Mouse (Mus musculus): ENCODE measurements around the gene Tnfrsf1b. TPM values are rescaled to one million over a fixed set of nuclear protein-coding genes. Genes with fewer than 3 reads are reported as not detected.

The Tnfrsf1b gene
- total RNA-seq, 2 experiments from 2014 or later, result 2.4 to 2.9 TPM

DNA sequence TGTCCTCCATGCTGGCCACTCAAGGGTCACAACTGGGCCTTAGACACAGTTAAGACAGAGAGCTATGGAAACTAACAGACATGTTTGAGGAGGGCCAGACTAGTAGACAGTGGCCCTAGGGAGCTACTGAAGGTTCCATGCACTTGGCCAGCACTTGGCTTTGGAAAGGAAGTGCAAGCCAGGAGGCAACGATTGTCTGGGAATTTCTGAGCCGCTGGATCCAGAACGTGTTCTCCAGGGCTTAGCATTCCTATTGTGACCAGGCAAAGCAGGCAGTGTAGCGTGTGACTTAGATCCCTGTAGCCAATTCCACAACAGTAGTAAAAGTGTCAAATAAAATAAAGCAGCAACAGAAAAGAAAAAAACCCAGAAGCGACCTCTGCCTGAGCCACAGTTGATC, 14.1 kb upstream of the Tnfrsf1b start:
- intact Hi-C loops (cut with DNase I), result no loop called here
- no peak for DNase-seq

DNA sequence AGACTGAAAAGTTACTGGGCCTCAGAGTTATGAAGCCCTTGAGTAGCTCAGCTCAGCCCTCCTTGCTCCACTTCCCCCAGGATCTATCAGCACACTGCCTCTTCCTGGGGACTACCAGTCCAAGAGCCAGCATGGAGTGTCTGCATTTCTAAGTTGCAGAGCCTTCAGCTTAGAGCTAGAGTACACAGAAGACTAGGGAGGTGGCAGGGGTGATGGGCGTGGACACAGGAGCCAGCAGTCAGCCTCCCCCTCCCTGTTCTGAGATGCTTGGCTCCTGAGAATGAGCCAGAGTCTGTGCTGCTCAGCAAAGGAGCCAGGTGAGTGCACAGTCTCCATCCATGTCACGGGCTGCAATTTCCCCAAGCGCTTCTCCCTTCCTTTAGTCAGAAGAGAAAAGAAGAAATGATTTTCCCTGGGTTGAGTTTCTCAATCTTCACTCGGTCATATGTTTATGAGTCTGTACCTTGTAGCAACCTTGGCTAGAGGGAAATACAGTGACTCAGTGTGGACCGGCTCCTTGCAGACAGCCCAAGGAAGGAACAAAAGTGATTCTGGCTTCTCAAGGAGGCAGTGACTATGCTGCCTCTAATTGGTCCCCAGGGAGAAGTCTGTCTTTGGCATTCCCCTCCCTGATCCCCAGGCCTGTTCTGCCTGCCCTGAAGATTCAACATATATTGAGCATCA, 11.2 kb upstream of the Tnfrsf1b start:
- intact Hi-C loops (cut with DNase I), result no loop called here
- DNase-seq, result no peak

DNA sequence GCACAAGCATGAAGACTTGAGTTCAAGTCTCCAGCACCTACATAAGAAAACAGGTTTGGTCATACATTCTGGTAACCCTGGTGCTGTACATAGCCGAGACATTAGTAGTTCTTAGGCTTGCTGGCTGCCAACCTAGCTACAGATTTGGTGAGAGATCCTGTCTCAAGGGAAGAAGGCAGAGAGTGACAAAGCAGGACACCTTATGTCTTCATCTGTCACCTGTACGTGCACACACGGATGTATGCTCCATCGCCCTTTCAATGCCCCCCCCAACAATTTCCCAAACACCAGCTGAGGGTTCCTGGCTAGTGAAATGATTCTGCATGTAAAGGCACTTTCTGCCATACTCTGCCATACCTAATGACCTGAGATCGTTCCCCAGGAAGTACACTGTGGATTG, 9.5 kb upstream of the Tnfrsf1b start:
- no peak for DNase-seq
- intact Hi-C loops (cut with DNase I), result no loop called here

DNA sequence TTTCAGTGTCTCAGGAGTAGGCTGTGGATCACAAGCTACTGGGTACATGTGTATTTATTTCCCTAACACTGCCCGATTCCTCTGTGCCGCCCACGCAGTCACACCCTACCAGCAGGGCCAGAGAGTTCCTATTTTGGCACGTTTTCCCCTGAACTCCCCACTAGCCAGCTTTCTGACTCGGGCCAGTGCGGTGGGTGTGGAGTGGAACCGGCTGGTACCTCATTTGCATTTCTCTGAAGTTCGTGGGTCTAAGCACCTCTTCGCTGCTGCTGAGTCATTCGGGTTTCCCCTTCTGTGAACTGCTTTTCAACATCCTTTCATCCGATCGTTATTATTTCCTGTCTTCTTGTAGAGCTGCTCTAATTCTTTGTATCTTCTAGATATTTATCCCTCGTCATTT, 7.7 kb upstream of the Tnfrsf1b start:
- intact Hi-C loops (cut with DNase I), result no loop called here
- no peak for DNase-seq

DNA sequence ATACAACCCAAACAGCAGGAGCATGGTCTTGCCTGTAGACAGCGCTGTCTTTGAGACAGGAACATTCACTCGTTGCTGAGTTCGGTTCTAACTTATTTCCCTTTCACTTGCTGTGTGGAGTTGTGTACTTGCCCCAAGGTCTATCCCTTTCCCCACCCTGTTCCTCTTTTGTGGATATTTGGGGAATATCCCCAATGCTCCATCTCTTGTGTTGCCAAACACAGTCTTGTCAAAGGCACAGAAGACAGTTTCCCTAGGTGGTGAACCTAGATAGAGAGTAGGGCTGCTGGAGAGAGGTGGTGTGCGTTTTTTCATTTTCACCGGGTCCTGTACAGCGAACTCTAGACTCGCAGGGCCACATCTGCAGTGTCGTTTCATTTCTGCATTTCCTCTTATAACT, 5.9 kb upstream of the Tnfrsf1b start:
- intact Hi-C loops (cut with DNase I), result no loop called here
- DNase-seq, result no peak

DNA sequence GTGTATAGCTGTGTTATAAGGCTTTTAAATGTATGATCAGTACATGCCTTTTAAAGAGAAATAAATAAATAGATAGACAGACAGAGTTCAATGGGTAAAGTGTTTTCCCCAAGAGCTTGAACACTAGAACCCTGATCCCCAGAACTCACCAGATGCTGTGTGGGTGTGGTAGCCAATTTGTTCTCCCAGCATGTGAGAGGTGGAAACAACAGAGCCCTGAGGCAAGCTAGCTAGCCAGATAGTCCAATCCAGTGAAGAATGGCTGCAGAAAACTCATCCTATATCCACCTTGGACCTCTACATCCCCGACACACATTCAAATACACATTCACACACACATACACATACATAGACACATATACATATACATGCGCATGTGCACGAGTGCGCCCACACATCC, 4.9 kb upstream of the Tnfrsf1b start:
- no peak for DNase-seq

DNA sequence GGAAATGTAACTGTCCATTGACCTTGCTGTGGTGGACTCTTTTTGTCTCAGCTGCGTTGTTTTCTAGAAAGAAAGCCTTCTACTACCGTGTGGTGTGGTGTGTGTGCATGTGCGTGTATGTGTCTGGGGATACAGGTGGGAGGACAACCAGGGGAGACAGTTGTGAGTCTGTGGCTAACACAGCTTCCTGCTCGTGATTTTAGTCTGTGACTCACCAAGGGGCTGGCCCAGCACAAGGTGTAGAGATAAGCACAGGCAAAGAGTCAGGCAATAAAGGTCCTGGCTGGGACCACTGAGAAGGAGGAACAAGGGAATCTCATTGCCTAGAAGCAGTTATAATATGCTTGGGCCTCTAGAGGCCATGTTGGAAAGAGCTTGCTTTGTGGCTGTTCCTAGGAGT, 3.3 kb upstream of the Tnfrsf1b start:
- no peak for DNase-seq
- intact Hi-C loops (cut with DNase I), result no loop called here

More for the DNA sequence above, 4.9 kb upstream of the Tnfrsf1b start:
- intact Hi-C loops (cut with DNase I), result no loop called here

DNA sequence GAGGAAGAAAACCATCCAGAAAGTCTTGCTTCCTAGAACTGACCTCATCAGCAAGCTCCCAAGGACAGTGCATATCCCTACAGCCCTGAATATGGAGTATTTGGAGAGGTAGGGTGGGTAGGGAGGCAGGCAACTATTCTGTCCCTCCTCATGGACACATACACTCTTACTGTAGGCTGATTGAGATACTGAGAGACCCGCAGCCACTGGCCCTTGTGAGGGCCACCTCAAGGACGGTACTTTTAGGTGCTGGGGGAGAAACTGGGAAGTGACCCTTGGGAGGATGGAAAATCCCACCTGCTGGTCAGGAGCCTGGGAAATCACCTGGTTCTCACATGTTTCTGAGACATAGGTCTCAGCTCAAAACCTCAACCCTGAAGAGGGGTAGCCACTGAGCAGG, 886 bp upstream of the Tnfrsf1b start:
- intact Hi-C loops (cut with DNase I), result no loop called here
- DNase-seq, result no peak

DNA sequence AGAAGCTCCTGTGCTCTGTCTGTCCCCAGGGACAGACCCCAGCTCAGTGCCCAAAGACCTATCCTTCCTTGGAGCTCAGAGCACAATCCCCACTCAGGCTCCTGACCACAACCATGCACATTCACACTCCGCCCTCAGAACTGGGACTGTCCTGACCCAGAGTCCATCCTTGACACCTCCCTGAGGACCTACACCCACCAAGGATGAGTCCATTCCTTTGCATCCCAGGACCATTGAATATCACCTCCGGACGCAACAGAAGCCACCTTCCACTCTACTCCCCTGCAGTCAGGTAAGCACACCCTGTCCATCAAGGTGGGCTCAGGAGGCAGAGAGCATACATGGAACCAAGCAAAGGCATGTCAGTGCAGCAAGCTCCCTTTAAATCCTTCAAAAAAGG, 1.1 kb downstream of the Tnfrsf1b start:
- intact Hi-C loops (cut with DNase I), result no loop called here
- DNase-seq, result no peak

DNA sequence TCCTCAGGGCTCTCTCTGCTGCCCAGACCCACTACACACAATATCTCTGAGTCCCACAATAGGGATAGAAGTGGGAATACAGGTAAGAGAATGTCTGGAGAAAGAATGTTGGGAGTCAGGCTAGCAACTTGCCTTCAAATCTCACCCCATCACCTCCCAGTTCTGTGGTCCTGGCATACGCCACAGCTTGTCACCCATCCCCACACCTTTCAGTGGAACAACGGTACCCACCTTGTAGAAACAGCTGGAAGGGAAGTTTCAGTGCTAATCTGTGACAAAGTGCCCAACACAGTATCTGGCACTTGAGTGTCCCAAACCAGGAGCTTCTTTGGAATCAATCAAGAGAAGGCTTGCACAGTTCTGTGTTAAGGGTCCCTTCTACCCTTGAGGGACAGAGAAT, 2.0 kb downstream of the Tnfrsf1b start:
- intact Hi-C loops (cut with DNase I), result no loop called here
- no peak for DNase-seq

DNA sequence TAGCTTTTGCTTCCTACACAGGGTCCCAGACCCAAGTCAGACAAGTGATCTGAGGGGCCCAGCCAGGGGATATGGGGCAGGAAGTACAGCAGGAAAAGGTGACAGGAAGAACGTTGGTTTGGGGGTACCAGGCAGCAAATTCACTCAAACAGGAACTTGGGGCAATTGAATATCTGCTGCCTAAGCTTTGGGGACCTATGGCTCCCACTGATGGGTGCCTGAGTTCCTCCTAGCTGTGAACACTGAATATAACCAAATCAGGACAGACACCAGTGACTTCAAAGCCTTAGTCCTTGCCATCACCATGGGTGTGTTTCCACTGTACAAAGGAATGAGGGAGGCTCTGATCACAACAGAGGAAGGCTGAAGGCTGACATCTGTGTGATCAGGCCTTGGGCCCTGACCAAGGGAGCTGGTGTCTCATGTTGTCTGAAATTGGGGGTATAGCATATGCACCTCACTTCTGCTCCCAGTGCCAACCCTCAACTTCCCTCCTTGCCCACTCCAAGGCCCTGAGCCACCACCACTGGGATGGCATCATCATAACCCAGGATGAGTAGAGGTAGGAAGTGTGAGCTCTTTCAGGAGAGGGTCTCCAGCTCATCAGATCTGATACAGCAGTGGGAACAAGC, 3.8 kb downstream of the Tnfrsf1b start:
- DNase-seq, result no peak
- intact Hi-C loops (cut with DNase I), result no loop called here

DNA sequence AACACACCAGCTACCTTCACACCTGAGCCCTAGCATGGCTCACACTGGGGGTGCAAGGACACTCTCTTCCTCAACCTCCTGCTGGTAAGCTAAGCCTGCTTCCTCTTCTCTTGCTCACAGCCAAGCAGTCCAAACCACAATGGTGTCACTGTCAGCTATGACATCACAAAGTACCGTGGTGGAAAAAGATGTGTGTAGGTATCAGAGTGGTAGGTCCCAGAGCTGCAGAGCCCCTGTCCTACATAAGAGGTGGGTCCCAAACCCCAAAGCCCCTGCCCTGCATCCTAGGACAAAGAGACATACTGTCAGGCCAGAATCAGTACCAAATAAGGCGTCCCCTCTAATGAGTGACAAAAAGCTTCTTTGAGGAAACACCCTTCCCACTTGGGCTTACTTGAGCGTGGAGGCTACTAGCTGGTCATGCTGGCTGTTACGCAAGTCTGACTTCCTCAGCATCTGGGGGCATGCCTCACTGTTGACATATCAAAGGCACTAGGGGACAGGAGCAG, 5.9 kb downstream of the Tnfrsf1b start:
- no peak for DNase-seq
- intact Hi-C loops (cut with DNase I), result no loop called here

DNA sequence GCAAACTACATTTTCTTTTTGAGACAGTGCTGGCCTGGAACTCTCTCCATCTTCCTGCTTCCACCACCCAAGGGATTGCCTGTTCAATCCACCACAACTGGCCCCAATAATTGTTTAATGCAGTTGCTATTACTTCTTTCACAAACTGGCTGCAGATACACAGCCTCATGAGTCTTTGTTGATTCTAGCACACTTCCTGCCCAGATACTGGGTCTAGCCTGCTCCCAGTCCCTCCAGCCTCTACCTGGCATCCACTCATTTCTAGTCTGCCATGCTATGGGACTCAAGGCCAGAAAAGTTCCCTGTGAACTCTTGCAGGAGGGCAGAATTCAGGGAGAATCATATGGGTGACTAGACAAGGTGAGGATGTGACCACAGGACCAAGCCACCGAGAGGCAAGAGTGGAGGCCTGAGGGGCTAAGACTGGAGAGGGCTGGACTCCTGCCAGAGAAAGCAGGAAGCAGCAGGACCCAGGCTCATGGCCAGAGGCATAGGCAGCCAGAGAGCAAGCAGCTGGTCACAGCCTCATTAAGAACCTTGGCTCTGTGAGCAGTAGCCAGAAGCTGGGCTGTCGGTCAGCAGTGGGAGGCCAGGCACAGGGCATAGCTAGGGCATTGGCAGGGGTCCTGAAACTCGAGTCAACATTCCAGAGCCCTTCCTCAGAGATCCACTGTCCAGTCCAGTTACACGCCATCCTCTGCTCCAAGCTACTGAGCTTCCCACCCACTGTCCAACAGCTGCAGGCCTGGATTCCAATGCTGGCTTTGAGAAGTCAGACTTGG, 7.4 kb downstream of the Tnfrsf1b start:
- intact Hi-C loops (cut with DNase I), result no loop called here
- DNase-seq, result peak; percentile 86

DNA sequence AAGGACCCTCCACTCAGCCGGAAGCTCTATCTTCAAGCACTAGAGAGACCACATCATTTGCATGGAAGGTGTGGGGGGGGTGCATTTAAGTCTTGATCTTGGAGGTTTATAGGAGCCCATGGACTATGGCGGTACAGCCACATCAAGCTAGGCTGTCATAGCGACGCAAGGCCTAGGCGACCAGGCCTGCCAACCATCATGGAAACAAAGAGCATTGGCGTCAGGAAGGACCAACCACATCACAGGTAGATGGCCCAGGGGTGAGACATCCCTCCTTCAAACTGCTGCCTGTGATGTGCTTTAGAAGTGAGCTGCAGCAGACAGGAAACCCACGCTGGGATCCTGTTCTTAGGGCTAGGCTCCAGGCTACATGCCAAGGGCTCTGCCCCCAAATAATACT, 10.6 kb downstream of the Tnfrsf1b start:
- intact Hi-C loops (cut with DNase I), result no loop called here
- DNase-seq, result no peak

DNA sequence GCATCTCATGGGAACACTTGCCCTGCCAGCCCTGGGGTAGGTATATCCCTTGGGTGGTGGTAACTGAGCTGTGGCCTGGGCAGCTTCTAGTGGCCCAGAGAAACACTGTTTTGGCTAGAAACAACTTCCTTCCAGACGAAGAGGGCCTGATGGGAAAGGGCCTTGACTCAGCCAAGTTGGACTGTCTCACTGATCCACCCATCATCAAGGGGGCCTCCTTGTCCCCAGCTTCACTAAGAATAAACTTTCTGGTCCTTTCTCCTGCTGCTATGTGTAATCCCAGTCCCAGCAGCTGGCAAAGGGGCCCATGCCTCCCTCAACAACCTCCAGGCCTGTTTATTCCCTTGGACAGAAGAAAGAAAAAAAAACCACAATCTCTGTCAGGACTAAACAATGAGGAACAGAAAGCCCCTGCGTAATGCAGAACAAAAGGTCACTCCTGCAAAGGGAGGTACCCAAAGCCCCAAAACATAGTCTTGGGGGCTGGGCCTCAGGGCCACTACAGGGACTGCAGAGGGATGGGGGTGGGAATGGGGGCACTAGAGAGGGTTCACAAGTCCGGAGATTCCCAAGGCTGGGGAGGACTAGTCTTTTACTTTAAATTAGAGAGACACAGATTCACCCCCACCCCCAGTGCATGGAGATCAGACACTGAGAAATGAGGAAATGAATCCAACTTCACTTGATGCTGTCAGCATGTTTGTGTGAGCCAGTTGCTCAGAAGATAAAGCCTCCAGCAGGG, 13.0 kb downstream of the Tnfrsf1b start:
- intact Hi-C loops (cut with DNase I), result no loop called here
- no peak for DNase-seq

DNA sequence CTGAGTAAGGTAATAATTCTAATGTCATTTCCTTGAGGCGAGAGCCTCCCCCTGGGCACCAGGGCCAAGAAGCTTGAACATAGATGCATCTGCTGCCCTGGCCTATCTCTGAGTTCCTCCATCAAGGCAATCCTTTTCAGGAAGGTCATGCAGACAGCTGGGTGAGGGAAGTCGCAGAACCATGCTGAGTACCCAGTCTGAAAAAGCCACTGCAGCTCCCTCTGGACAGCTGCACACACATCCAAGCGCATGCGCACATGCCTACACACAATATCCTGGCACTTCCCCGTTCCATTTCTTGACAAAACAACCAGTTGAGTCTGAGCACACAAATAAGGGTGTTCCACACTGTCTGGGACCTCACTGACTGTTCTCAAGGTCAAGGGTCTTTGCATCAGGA, 14.9 kb downstream of the Tnfrsf1b start:
- intact Hi-C loops (cut with DNase I), result no loop called here
- DNase-seq, result no peak

DNA sequence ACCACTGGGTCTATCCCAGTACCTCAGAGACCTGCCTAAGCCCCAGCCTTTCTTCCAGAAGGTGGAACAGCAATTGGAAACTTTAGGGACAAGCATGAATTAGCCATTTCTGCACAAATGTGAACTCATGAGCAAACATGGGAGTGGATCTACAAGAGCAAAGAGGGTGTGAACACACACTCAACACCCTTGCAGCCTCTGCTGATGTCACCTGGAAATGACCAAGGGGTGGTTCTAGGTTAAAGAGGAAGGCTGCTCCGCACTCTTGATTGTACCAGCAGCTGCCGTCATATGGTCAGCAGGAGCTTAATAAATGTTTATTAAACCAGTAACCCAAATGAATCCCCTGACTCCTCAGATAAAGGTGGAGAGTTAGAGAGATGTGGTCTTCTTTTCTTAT, 16.0 kb downstream of the Tnfrsf1b start:
- intact Hi-C loops (cut with DNase I), result no loop called here
- no peak for DNase-seq

DNA sequence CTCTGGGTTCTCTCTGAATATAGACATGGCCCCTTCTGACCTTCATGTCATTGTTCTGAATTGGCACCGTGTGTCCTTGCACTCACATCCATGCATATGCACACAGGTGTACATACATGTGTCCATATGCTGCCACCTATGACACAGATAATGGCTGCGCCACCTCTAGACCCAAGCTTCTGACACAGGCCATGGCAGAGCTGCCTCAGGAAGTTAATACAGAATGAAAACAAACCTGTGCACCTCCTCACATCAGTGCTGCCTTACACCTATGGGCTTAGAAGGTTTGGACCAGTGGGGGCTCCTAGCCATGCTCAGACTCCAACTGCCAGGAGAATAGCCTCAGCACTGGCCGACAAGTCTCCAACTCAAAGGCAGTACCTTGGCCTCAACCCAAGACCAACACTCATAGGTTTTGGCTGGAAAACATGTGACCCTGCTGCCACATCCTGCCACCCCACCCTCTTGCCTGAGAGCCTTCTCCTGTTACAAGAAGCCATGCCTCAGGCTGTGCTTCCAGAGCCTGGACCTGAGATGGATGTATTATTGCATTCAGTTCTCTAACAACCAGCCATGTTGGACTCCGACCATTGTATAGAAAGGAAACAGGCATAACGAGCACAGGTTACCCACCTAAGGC, 17.0 kb downstream of the Tnfrsf1b start:
- DNase-seq, result no peak
- intact Hi-C loops (cut with DNase I), result no loop called here

DNA sequence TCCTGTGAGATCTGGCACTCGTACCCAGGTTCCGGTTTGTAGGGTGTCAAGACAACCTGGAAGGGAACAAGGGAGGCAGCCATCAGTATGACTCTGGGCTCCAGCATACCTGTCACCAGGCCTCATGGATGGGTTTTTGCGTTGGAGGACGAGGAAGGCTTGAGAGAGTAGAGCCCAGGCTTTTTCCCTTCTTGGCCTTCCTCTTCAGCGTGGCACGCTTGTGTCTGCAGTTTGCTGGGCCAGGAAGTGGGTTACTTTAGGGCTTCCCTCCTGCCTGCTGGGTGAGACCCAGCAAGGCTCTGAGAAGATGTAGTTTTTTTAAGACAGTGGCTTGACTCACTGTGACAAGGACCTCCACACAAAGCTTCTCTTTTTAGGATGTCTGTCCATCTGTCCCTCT, 17.6 kb downstream of the Tnfrsf1b start:
- no peak for DNase-seq
- intact Hi-C loops (cut with DNase I), result no loop called here

DNA sequence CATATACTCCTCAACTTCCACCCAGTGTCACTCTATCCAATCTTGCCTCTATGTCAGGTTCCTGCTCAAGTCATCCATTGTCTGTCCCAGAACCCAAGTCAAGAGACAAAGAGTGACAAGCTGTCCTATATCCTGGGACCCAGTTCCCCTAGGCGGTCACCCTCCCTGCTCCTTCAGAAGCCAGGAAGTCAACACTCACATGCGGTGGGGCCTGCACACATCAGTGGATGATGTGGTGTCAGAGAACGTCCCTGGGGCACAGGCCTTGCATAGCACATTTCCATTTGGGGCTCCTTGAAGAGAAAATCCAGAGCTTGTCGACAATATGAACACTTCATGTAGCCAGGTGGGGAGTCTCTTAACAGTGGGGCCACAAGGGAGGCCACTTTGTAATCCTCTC, 22.1 kb downstream of the Tnfrsf1b start:
- intact Hi-C loops (cut with DNase I), result no loop called here

DNA sequence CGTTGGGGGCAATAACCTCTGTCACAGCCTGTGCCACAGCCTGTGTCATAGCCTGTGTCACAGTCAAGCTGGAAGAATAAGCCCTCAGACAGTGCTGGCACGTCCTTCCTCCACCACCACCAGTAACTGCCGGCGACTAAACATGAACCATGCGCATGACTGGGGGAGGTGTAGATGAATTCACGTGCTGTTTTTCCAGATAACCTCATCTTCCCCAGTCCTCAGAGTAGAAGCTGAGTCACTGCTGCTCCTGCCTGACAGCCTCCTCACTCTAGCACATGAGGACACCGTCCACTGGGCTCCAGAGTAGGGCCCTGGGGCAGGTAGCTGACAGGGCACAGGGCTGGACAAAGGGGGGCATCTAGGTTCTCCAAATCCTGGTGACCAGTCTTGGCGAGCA, 24.6 kb downstream of the Tnfrsf1b start:
- DNase-seq, result no peak
- intact Hi-C loops (cut with DNase I), result no loop called here

More for the DNA sequence above, 22.1 kb downstream of the Tnfrsf1b start:
- no peak for DNase-seq

All from left cerebral cortex, postnatal 4 days (tissue).